8 mouse cellular contexts compared by ENCODE assay signal in the genomic region with DNA sequence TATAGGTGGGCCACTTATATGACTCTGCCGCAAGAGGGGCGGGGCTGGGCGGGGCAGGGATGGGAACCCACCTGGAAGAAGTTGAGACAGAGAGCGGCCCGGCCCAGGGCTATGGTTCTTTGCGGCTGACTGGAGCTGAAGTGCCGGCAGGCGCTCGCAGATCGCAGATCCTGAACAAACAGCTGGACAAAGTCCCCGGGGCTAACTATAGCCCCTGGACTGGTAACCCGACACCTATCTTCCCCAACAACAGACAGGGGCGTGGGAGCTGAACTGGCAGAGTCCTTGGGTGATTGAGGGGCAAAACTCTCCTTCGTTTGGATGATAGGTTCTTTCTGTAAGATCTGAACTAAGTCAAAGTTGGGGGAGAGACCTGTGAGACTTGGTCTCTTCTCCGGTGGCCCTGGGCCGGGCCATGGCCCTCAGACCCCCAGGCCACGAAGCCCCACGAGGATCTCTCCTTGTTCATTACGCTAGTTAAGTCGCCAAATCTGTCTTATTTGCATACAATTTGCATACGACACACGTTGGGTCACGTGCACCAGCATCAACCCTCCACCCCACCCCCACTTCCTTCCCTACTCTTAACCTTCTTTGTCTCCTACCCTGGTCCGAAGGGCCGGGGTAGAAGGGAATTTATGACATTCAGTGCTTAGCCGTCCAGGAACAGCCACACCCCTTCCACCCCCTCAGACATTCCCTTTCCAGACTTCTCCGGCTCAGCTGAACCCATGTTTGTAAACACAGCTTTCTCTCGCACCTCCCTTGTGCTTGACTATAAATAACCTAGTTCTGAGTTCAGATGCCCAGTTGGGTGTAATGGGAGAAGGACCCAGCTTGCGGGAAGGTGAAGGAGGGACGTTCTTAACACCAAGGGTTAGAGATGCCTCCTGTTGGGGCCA. TPM values are rescaled to one million over a fixed set of nuclear protein-coding genes. Genes with fewer than 3 reads are reported as not detected.
DNase-seq lines count a peak whose midpoint lies in the region; TF ChIP-seq lines count a peak whose summit lies in the region.

No protein-coding gene starts in this region.

- H3K4me1 ChIP-seq in testis, adult 2 months (ENCODE audit: control insufficient read depth, insufficient read depth, low read length), result peaks cover 21% of the 10 kb centered on the region

- TF ChIP-seq POLR2A in testis, adult 2 months (IDR thresholded peaks at IDR 0.05; ENCODE audit: control insufficient read depth, low read depth, low read length), result no peak

- no peaks in the 10 kb centered on the region for H3K36me3 ChIP-seq in testis, adult 2 months (ENCODE audit: control insufficient read depth, insufficient read depth, low read length)

- no peak for TF ChIP-seq CTCF in testis, adult 2 months (IDR thresholded peaks at IDR 0.05; ENCODE audit: control insufficient read depth, insufficient read depth, insufficient replicate concordance, low read depth, low read length)

- H3K4me3 ChIP-seq in testis, adult 2 months (ENCODE audit: control insufficient read depth, low read depth, low read length), result peak overlapping the region; percentile 83

- no peak for DNase-seq in testis, postnatal 10 days (ENCODE audit: low spot score)
- DNase-seq in heart, adult 9 months (ENCODE audit: low spot score in 2 of 2), result peak; percentile 48 to 50
- DNase-seq in kidney, adult 8-10 months, result peak; percentile 22 to 29
- peak; percentile 84 for DNase-seq in lung, postnatal 10 days
- peak; percentile 88 for DNase-seq in skeletal muscle tissue, adult 2 months (ENCODE audit: low read depth, low spot score)
- DNase-seq in adrenal gland, adult 8-10 months, result no peak
- DNase-seq in cerebellum, adult 18-20 months, result no peak

- H3K27me3 ChIP-seq in testis, adult 2 months (ENCODE audit: control insufficient read depth, insufficient read depth, low read length), result no peaks in the 10 kb centered on the region

- no peak overlapping the region; the same call in 1 of the 2 replicates for H3K27ac ChIP-seq in testis, adult 2 months (ENCODE audit: control insufficient read depth, insufficient read depth, low read depth, low read length)

RNA-seq across cellular contexts. Expression of a gene that starts 1.5 kb away (rescaled TPM):
- 6.7 and 9.4 TPM in 2 replicates for polyA plus RNA-seq in testis, adult 2 months (2012; rRNA removed)
- not detected for total RNA-seq in adrenal gland, adult 8-10 months (2022)

RNA-seq across cellular contexts. Expression of a gene that starts 9.3 kb away (rescaled TPM):
- polyA plus RNA-seq in testis, adult 2 months (2012; rRNA removed), result 65.1 and 76.0 TPM in 2 replicates
- total RNA-seq in adrenal gland, adult 8-10 months (2022), result under 1 TPM in 1 of 4 experiments, not detected in 3; 0.38 TPM

RNA-seq across cellular contexts. Expression of a gene that starts 16.6 kb away (rescaled TPM):
- 0.04 and 0.07 TPM in 2 replicates for polyA plus RNA-seq in testis, adult 2 months (2012; rRNA removed)
- total RNA-seq in adrenal gland, adult 8-10 months (2022), result under 1 TPM in 1 of 4 experiments, not detected in 3; 0.28 TPM

RNA-seq across cellular contexts. Expression of a gene that starts 17.1 kb away (rescaled TPM):
- polyA plus RNA-seq in testis, adult 2 months (2012; rRNA removed), result not detected in 2 replicates
- under 1 TPM in 1 of 4 experiments, not detected in 3; 0.22 TPM for total RNA-seq in adrenal gland, adult 8-10 months (2022)

RNA-seq across cellular contexts. Expression of a gene that starts 34.5 kb away (rescaled TPM):
- polyA plus RNA-seq in testis, adult 2 months (2012; rRNA removed), result 5.5 and 7.4 TPM in 2 replicates
- 1 to 10 TPM; 1.1 to 3.5 (median 1.5) TPM for total RNA-seq in adrenal gland, adult 8-10 months (2022)

Comparison
In these comparisons a context has a peak if more than half of its experiments do, and no peak if none do; other contexts are left out.
1. DNase-seq: peak in heart, adult 9 months (2 of 2), kidney, adult 8-10 months (2 of 2), lung, postnatal 10 days (single experiment) and skeletal muscle tissue, adult 2 months (single experiment); none in testis, postnatal 10 days (single experiment), adrenal gland, adult 8-10 months (single experiment) and cerebellum, adult 18-20 months (0 of 2).